Mouse (Mus musculus): ENCODE measurements around the gene Dync1li1. TPM values are rescaled to one million over a fixed set of nuclear protein-coding genes. Genes with fewer than 3 reads are reported as not detected.
A peak's percentile ranks its signal among the peaks of the same experiment; 100 is the strongest.

The Dync1li1 gene
- polyA plus RNA-seq, 1 experiment from 2014 or later = 67.8 TPM

- no peak overlapping the region for H3K9ac ChIP-seq (replicated peaks; ENCODE audit: low read length)
- no peaks in the 10 kb centered on the region for H3K4me1 ChIP-seq (ENCODE audit: control insufficient read depth, insufficient read depth, low read length)
- no peaks in the 10 kb centered on the region for H3K9me3 ChIP-seq (replicated peaks; ENCODE audit: control insufficient read depth, low read length)
- H3K36me3 ChIP-seq (replicated peaks; ENCODE audit: control insufficient read depth, insufficient read depth, low read depth, low read length) = peaks cover 2% of the 10 kb centered on the region; the same call in 1 of the 2 replicates
- no peak overlapping the region for H3K4me2 ChIP-seq (ENCODE audit: low read depth, low read length)
- ATAC-seq (replicated peaks; ENCODE audit: insufficient number of reproducible peaks, low FRiP score, low TSS enrichment, low read depth) (no peak), DNase-seq (ENCODE audit: low spot score) (peak; percentile 24)
- no peak overlapping the region; the same call in 1 of the 2 replicates for H3K27ac ChIP-seq (replicated peaks; ENCODE audit: low read depth, low read length)
- H3K27me3 ChIP-seq (ENCODE audit: control insufficient read depth, insufficient read depth, low read length) = no peaks in the 10 kb centered on the region
- H3K4me3 ChIP-seq (ENCODE audit: low read depth, low read length) = no peak overlapping the region
- WGBS = 53% methylated on average over 13 of the region's 13 CpGs
These were observed 78.4 kb downstream of the Dync1li1 start for GRCm38 (mm10) chr9:114767030-114767429.

GRCm38 (mm10) chr9:114767507-114767906, 78.9 kb downstream of the Dync1li1 start:
- Histone ChIP-seq H3K4me3 (ENCODE audit: low read depth, low read length) (no peak overlapping the region), H3K36me3 (replicated peaks; ENCODE audit: control insufficient read depth, insufficient read depth, low read depth, low read length) (peaks cover 3% of the 10 kb centered on the region; the same call in 1 of the 2 replicates), H3K9ac (replicated peaks; ENCODE audit: low read length) (no peak overlapping the region; the same call in 1 of the 2 replicates), H3K27ac (replicated peaks; ENCODE audit: low read depth, low read length) (peak overlapping the region; percentile 30; the same call in 1 of the 2 replicates), H3K4me2 (ENCODE audit: low read depth, low read length) (no peak overlapping the region), H3K27me3 (ENCODE audit: control insufficient read depth, insufficient read depth, low read length) (no peaks in the 10 kb centered on the region), H3K9me3 (replicated peaks; ENCODE audit: control insufficient read depth, low read length) (no peaks in the 10 kb centered on the region), H3K4me1 (ENCODE audit: control insufficient read depth, insufficient read depth, low read length) (no peaks in the 10 kb centered on the region)
- ATAC-seq (replicated peaks; ENCODE audit: insufficient number of reproducible peaks, low FRiP score, low TSS enrichment, low read depth) (0 out of 2 replicates have a peak, but pooled peaks have one; percentile 5), DNase-seq (ENCODE audit: low spot score) (peak; percentile 63)
- WGBS = 19% methylated on average over 2 of the region's 2 CpGs

- peak; percentile 26 for DNase-seq (ENCODE audit: low spot score)
- Histone ChIP-seq H3K9ac (replicated peaks; ENCODE audit: low read length) (no peak overlapping the region; the same call in 1 of the 2 replicates), H3K9me3 (replicated peaks; ENCODE audit: control insufficient read depth, low read length) (no peaks in the 10 kb centered on the region), H3K4me1 (ENCODE audit: control insufficient read depth, insufficient read depth, low read length) (no peaks in the 10 kb centered on the region), H3K27ac (replicated peaks; ENCODE audit: low read depth, low read length) (0 out of 2 replicates have a peak overlapping the region, but pooled peaks have one; percentile 30), H3K4me2 (ENCODE audit: low read depth, low read length) (no peak overlapping the region), H3K36me3 (replicated peaks; ENCODE audit: control insufficient read depth, insufficient read depth, low read depth, low read length) (peaks cover 3% of the 10 kb centered on the region; the same call in 1 of the 2 replicates), H3K4me3 (ENCODE audit: low read depth, low read length) (no peak overlapping the region), H3K27me3 (ENCODE audit: control insufficient read depth, insufficient read depth, low read length) (no peaks in the 10 kb centered on the region)
- 37% methylated on average over 10 of the region's 10 CpGs for WGBS
- 0 out of 2 replicates have a peak, but pooled peaks have one; percentile 29 for ATAC-seq (replicated peaks; ENCODE audit: insufficient number of reproducible peaks, low FRiP score, low TSS enrichment, low read depth)
These were observed 79.5 kb downstream of the Dync1li1 start for GRCm38 (mm10) chr9:114768066-114768465.

- H3K27ac ChIP-seq (replicated peaks; ENCODE audit: low read depth, low read length) = no peak overlapping the region
- no peaks in the 10 kb centered on the region for H3K9me3 ChIP-seq (replicated peaks; ENCODE audit: control insufficient read depth, low read length)
- H3K36me3 ChIP-seq (replicated peaks; ENCODE audit: control insufficient read depth, insufficient read depth, low read depth, low read length) = peaks cover 3% of the 10 kb centered on the region; the same call in 1 of the 2 replicates
- no peak for ATAC-seq (replicated peaks; ENCODE audit: insufficient number of reproducible peaks, low FRiP score, low TSS enrichment, low read depth)
- no peak overlapping the region for H3K4me2 ChIP-seq (ENCODE audit: low read depth, low read length)
- DNase-seq (ENCODE audit: low spot score) = no peak
- no peaks in the 10 kb centered on the region for H3K27me3 ChIP-seq (ENCODE audit: control insufficient read depth, insufficient read depth, low read length)
- WGBS = 80% methylated on average over 4 of the region's 4 CpGs
- H3K4me1 ChIP-seq (ENCODE audit: control insufficient read depth, insufficient read depth, low read length) = no peaks in the 10 kb centered on the region
- H3K4me3 ChIP-seq (ENCODE audit: low read depth, low read length) = no peak overlapping the region
- no peak overlapping the region for H3K9ac ChIP-seq (replicated peaks; ENCODE audit: low read length)
These were observed 81.6 kb downstream of the Dync1li1 start for GRCm38 (mm10) chr9:114770224-114770623.

GRCm38 (mm10) chr9:114771565-114771964, 83.0 kb downstream of the Dync1li1 start:
- Histone ChIP-seq H3K9ac (replicated peaks; ENCODE audit: low read length) (no peak overlapping the region), H3K27me3 (ENCODE audit: control insufficient read depth, insufficient read depth, low read length) (no peaks in the 10 kb centered on the region), H3K4me1 (ENCODE audit: control insufficient read depth, insufficient read depth, low read length) (no peaks in the 10 kb centered on the region), H3K36me3 (replicated peaks; ENCODE audit: control insufficient read depth, insufficient read depth, low read depth, low read length) (peaks cover 3% of the 10 kb centered on the region; the same call in 1 of the 2 replicates), H3K4me2 (ENCODE audit: low read depth, low read length) (no peak overlapping the region), H3K9me3 (replicated peaks; ENCODE audit: control insufficient read depth, low read length) (no peaks in the 10 kb centered on the region), H3K27ac (replicated peaks; ENCODE audit: low read depth, low read length) (no peak overlapping the region), H3K4me3 (ENCODE audit: low read depth, low read length) (no peak overlapping the region)
- DNase-seq (ENCODE audit: low spot score) (no peak), ATAC-seq (replicated peaks; ENCODE audit: insufficient number of reproducible peaks, low FRiP score, low TSS enrichment, low read depth) (no peak)
- 85% methylated on average over 7 of the region's 7 CpGs for WGBS

Other genes starting within 250 kb of the Dync1li1 start
- not detected in 2 replicates for gene Ccr4, start 183.9 kb upstream of the Dync1li1 start, polyA plus RNA-seq (2014; fragmentation: Nextera tagmentation; extraction: Ambion mirVana)
- not detected in 2 replicates for gene C130032M10Rik, start 173.1 kb upstream of the Dync1li1 start, polyA plus RNA-seq (2014; fragmentation: Nextera tagmentation; extraction: Ambion mirVana)
- 1.9 and 2.2 TPM in 2 replicates for gene Trim71, start 124.4 kb upstream of the Dync1li1 start, polyA plus RNA-seq (2014; fragmentation: Nextera tagmentation; extraction: Ambion mirVana)
- gene Cnot10, start 48.6 kb upstream of the Dync1li1 start, polyA plus RNA-seq (2014; fragmentation: Nextera tagmentation; extraction: Ambion mirVana) = 72.8 and 76.4 TPM in 2 replicates
- 29.3 and 30.0 TPM in 2 replicates for gene Cmtm6, start 42.3 kb downstream of the Dync1li1 start, polyA plus RNA-seq (2014; fragmentation: Nextera tagmentation; extraction: Ambion mirVana)
- gene Cmtm7, start 93.1 kb downstream of the Dync1li1 start, polyA plus RNA-seq (2014; fragmentation: Nextera tagmentation; extraction: Ambion mirVana) = 64.6 and 75.0 TPM in 2 replicates
- 17.3 and 19.3 TPM in 2 replicates for gene Cmtm8, start 155.4 kb downstream of the Dync1li1 start, polyA plus RNA-seq (2014; fragmentation: Nextera tagmentation; extraction: Ambion mirVana)
- 7.6 and 10.0 TPM in 2 replicates for gene Gpd1l, start 245.2 kb downstream of the Dync1li1 start, polyA plus RNA-seq (2014; fragmentation: Nextera tagmentation; extraction: Ambion mirVana)

All from embryonic facial prominence, embryonic 11.5 days (tissue).